ENCODE assay signal across 8 mouse cellular contexts in the genomic region with DNA sequence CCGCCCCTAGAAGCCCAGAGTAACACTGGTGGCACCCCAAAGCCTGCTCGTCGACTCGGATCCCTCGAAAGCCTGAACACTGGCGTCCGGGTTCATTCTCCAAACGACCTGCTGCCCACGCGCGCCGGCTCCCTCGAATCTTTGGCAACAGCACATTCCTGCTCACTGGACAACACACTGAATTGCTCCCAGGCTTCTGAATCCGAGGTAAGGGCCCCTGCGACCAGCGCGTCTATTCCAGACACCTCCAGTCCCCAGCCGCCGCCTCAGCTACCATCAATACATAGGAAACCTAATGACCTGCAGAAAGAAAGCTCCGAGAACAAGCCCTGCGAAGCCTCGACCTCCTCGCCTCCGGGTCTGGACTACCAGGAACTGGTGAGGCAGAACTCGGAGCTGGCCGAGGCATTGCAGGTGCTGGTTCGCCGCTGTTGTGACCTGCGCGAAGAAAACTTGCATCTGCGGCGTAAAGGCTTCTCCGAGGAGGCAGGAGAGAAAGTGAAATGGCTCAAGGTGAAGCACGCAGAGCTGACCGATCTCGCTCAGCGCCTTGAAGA. TPM values are rescaled to one million over a fixed set of nuclear protein-coding genes. Genes with fewer than 3 reads are reported as not detected.
DNase-seq lines count a peak whose midpoint lies in the region; ATAC-seq and TF ChIP-seq lines count a peak whose summit lies in the region.

No protein-coding gene starts in this region.

- H3K9ac ChIP-seq in neural tube, embryonic 11.5 days (ENCODE audit: low read length), result peak overlapping the region; percentile 80
- H3K9ac ChIP-seq in forebrain, embryonic 13.5 days, result peak overlapping the region; percentile 74
- H3K9ac ChIP-seq in limb, embryonic 14.5 days (ENCODE audit: low read depth, low read length, severe bottlenecking), result peak overlapping the region; percentile 60; the same call in 1 of the 2 replicates

- H3K9me3 ChIP-seq in neural tube, embryonic 11.5 days (ENCODE audit: control insufficient read depth, low read length), result no peaks in the 10 kb centered on the region
- no peaks in the 10 kb centered on the region for H3K9me3 ChIP-seq in forebrain, embryonic 13.5 days (replicated peaks)
- no peaks in the 10 kb centered on the region for H3K9me3 ChIP-seq in limb, embryonic 14.5 days (ENCODE audit: control insufficient read depth, low read length)

- peak; percentile 29 for DNase-seq in adrenal gland, postnatal 14 days
- no peak for DNase-seq in adrenal gland, postnatal 4 days (ENCODE audit: low spot score in 2 of 2)
- DNase-seq in neural tube, embryonic 11.5 days (ENCODE audit: low spot score), result no peak
- no peak for DNase-seq in neural tube, embryonic 10.5 days (ENCODE audit: extremely low spot score, low spot score)
- no peak for DNase-seq in limb, embryonic 14.5 days (ENCODE audit: low spot score)
- no peak for DNase-seq in cerebellum, adult 8-10 months

- no peak for TF ChIP-seq POLR2A in limb, embryonic 14.5 days (IDR thresholded peaks at IDR 0.05; ENCODE audit: borderline replicate concordance, extremely low read depth, insufficient read depth, insufficient read length)
- TF ChIP-seq POLR2A in myocyte (IDR thresholded peaks at IDR 0.05; ENCODE audit: insufficient read length, low read depth), result no peak

- H3K36me3 ChIP-seq in neural tube, embryonic 11.5 days (ENCODE audit: control insufficient read depth, insufficient read depth, low read length), result no peaks in the 10 kb centered on the region
- no peaks in the 10 kb centered on the region for H3K36me3 ChIP-seq in forebrain, embryonic 13.5 days (ENCODE audit: poor library complexity, severe bottlenecking)
- H3K36me3 ChIP-seq in limb, embryonic 14.5 days (ENCODE audit: control insufficient read depth, insufficient read depth, low read length), result no peaks in the 10 kb centered on the region
- H3K36me3 ChIP-seq in myocyte (ENCODE audit: control insufficient read depth, insufficient read depth), result no peaks in the 10 kb centered on the region

- peak overlapping the region; percentile 78 for H3K27ac ChIP-seq in neural tube, embryonic 11.5 days (ENCODE audit: low read depth, low read length)
- H3K27ac ChIP-seq in forebrain, embryonic 13.5 days, result peak overlapping the region; percentile 94
- no peak overlapping the region for H3K27ac ChIP-seq in limb, embryonic 14.5 days (replicated peaks; ENCODE audit: low read depth, low read length)

- peak overlapping the region; percentile 98 for H3K4me2 ChIP-seq in neural tube, embryonic 11.5 days (ENCODE audit: low read depth)
- peak overlapping the region; percentile 96 for H3K4me2 ChIP-seq in forebrain, embryonic 13.5 days
- H3K4me2 ChIP-seq in limb, embryonic 14.5 days (replicated peaks; ENCODE audit: low read depth, low read length, severe bottlenecking), result peak overlapping the region; percentile 98
- H3K4me2 ChIP-seq in myocyte (ENCODE audit: low read depth), result peak overlapping the region; percentile 98

- H3K4me1 ChIP-seq in neural tube, embryonic 11.5 days (ENCODE audit: control insufficient read depth, insufficient read depth, low read length), result peaks cover 10% of the 10 kb centered on the region
- peaks cover 23% of the 10 kb centered on the region for H3K4me1 ChIP-seq in forebrain, embryonic 13.5 days
- peaks cover 10% of the 10 kb centered on the region for H3K4me1 ChIP-seq in limb, embryonic 14.5 days (ENCODE audit: control insufficient read depth, insufficient read depth, low read length)

- no peak for ATAC-seq in neural tube, embryonic 11.5 days (ENCODE audit: insufficient read depth, low FRiP score, low TSS enrichment)
- ATAC-seq in forebrain, embryonic 13.5 days, result peak; percentile 9
- no peak for ATAC-seq in limb, embryonic 14.5 days (ENCODE audit: low FRiP score, low read depth)

- peaks cover 3% of the 10 kb centered on the region; the same call in 1 of the 2 replicates for H3K27me3 ChIP-seq in neural tube, embryonic 11.5 days (ENCODE audit: control insufficient read depth, insufficient read depth, low read length)
- peaks cover 11% of the 10 kb centered on the region for H3K27me3 ChIP-seq in forebrain, embryonic 13.5 days
- H3K27me3 ChIP-seq in limb, embryonic 14.5 days (ENCODE audit: control insufficient read depth, insufficient read depth, low read length), result peaks cover 15% of the 10 kb centered on the region
- no peaks in the 10 kb centered on the region for H3K27me3 ChIP-seq in myocyte (ENCODE audit: control insufficient read depth, insufficient read depth, insufficient read length)

- no peaks in the 10 kb centered on the region for H3K79me2 ChIP-seq in myocyte (ENCODE audit: control insufficient read depth, insufficient read depth)

- H3K4me3 ChIP-seq in neural tube, embryonic 11.5 days (ENCODE audit: low read depth, low read length), result peak overlapping the region; percentile 59
- H3K4me3 ChIP-seq in forebrain, embryonic 13.5 days, result peak overlapping the region; percentile 59
- peak overlapping the region; percentile 62 for H3K4me3 ChIP-seq in limb, embryonic 14.5 days (replicated peaks; ENCODE audit: low read length)
- H3K4me3 ChIP-seq in myocyte, result peak overlapping the region; percentile 23

- H3ac ChIP-seq in myocyte (ENCODE audit: control insufficient read depth, insufficient read length), result peak overlapping the region; percentile 1

- WGBS in neural tube, embryonic 11.5 days, result 2% methylated on average over 37 of the region's 37 CpGs
- 1% methylated on average over 37 of the region's 37 CpGs for WGBS in forebrain, embryonic 13.5 days
- 2% methylated on average over 37 of the region's 37 CpGs for WGBS in limb, embryonic 14.5 days

TF ChIP-seq in myocyte, 11 proteins besides CTCF, POLR2A, EP300 and RAD21:
- no peak for TF ChIP-seq E2F4 (IDR thresholded peaks at IDR 0.05; ENCODE audit: insufficient read depth)
- no peak for TF ChIP-seq MYOD1 (IDR thresholded peaks at IDR 0.05; ENCODE audit: control insufficient read depth in 1 of 3, insufficient read length in 2 of 3, low read depth in 2 of 3)
- TF ChIP-seq MYOG (IDR thresholded peaks at IDR 0.05; ENCODE audit: control insufficient read depth in 1 of 3, insufficient read depth in 1 of 3, insufficient read length in 2 of 3, low read depth in 2 of 3), result no peak
- no peak for TF ChIP-seq POLR2AphosphoS2 (IDR thresholded peaks at IDR 0.05; ENCODE audit: insufficient read length, low read depth)
- TF ChIP-seq CEBPB (IDR thresholded peaks at IDR 0.05; ENCODE audit: insufficient read depth, poor library complexity, severe bottlenecking), result no peak
- TF ChIP-seq SRF (IDR thresholded peaks at IDR 0.05; ENCODE audit: control insufficient read depth, insufficient read length, low read depth), result no peak
- TF ChIP-seq REST (IDR thresholded peaks at IDR 0.05; ENCODE audit: insufficient read depth, insufficient read length), result no peak
- TF ChIP-seq TCF12 (IDR thresholded peaks at IDR 0.05; ENCODE audit: insufficient read depth, poor library complexity, severe bottlenecking), result no peak
- no peak for TF ChIP-seq MAX (IDR thresholded peaks at IDR 0.05; ENCODE audit: low read depth)
- TF ChIP-seq USF1 (IDR thresholded peaks at IDR 0.05; ENCODE audit: low read depth), result no peak
- TF ChIP-seq TCF3 (IDR thresholded peaks at IDR 0.05; ENCODE audit: insufficient read length, low read depth), result no peak

RNA-seq across cellular contexts. Expression of a gene that starts 1.1 kb away (rescaled TPM):
- total RNA-seq in adrenal gland, postnatal 14 days (2021), result 0.07 and 0.08 TPM in 2 replicates
- total RNA-seq in adrenal gland, postnatal 4 days (2021), result under 1 TPM in 1 of 2 experiments, not detected in 1; 0.22 TPM
- polyA plus RNA-seq in neural tube, embryonic 11.5 days (2014; fragmentation: Nextera tagmentation; extraction: Ambion mirVana), result 1.1 TPM in 2 replicates
- polyA plus RNA-seq in forebrain, embryonic 13.5 days (2015; fragmentation: Nextera tagmentation; extraction: Ambion mirVana), result 1.4 and 1.9 TPM in 2 replicates
- 0.21 and 0.22 TPM in 2 replicates for polyA plus RNA-seq in limb, embryonic 14.5 days (2012; rRNA removed)
- polyA plus RNA-seq in limb, embryonic 14.5 days (2014; fragmentation: Nextera tagmentation; extraction: Ambion mirVana), result 0.17 and 0.26 TPM in 2 replicates
- polyA plus RNA-seq in myocyte (2012; fragmentation: generic; extraction: Trizol), result 0.07 TPM

RNA-seq across cellular contexts. Expression of a gene that starts 7.0 kb away (rescaled TPM):
- 190 and 193 TPM in 2 replicates for total RNA-seq in adrenal gland, postnatal 14 days (2021)
- total RNA-seq in adrenal gland, postnatal 4 days (2021), result 100 to 1,000 TPM; 200 to 206 TPM
- 397 and 405 TPM in 2 replicates for polyA plus RNA-seq in neural tube, embryonic 11.5 days (2014; fragmentation: Nextera tagmentation; extraction: Ambion mirVana)
- 359 and 360 TPM in 2 replicates for polyA plus RNA-seq in forebrain, embryonic 13.5 days (2015; fragmentation: Nextera tagmentation; extraction: Ambion mirVana)
- polyA plus RNA-seq in limb, embryonic 14.5 days (2012; rRNA removed), result 91.1 and 124 TPM in 2 replicates
- polyA plus RNA-seq in limb, embryonic 14.5 days (2014; fragmentation: Nextera tagmentation; extraction: Ambion mirVana), result 304 and 323 TPM in 2 replicates
- 124 TPM for polyA plus RNA-seq in myocyte (2012; fragmentation: generic; extraction: Trizol)

RNA-seq across cellular contexts. Expression of a gene that starts 23.9 kb away (rescaled TPM):
- 2.7 and 3.2 TPM in 2 replicates for total RNA-seq in adrenal gland, postnatal 14 days (2021)
- 1 to 10 TPM; 5.6 TPM for total RNA-seq in adrenal gland, postnatal 4 days (2021)
- polyA plus RNA-seq in neural tube, embryonic 11.5 days (2014; fragmentation: Nextera tagmentation; extraction: Ambion mirVana), result 10.0 and 11.2 TPM in 2 replicates
- 7.2 and 9.0 TPM in 2 replicates for polyA plus RNA-seq in forebrain, embryonic 13.5 days (2015; fragmentation: Nextera tagmentation; extraction: Ambion mirVana)
- 7.8 and 9.1 TPM in 2 replicates for polyA plus RNA-seq in limb, embryonic 14.5 days (2012; rRNA removed)
- polyA plus RNA-seq in limb, embryonic 14.5 days (2014; fragmentation: Nextera tagmentation; extraction: Ambion mirVana), result 4.6 and 4.9 TPM in 2 replicates
- 1.1 TPM for polyA plus RNA-seq in myocyte (2012; fragmentation: generic; extraction: Trizol)
